Mouse (Mus musculus): ENCODE data around the gene Tnfaip3.

DNA sequence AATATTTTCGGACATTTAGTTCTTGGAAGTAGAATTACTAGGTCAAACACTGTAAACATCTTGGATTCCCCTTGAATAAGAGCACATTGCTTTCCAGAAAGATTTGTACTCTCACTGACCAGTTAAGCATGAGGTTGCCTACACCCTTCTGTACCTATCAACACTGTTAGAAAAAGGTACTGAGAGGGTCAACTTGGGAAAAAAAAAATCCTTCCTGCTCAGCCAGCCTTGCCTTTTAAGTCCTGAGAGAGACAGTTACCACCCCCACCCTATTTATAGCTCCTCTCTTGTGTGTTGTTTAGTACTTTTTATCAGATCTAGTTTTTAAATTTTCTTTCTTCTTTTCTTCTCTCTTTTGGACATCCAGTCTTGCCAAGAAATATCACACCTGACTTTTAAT lies 48.2 kb upstream of the Tnfaip3 start:
- no peak for TF ChIP-seq POLR2A (IDR thresholded peaks at IDR 0.05; ENCODE audit: insufficient read depth, low read depth, low read length)
- TF ChIP-seq CTCF (IDR thresholded peaks at IDR 0.05; ENCODE audit: insufficient read depth, low read depth, low read length), result no peak
